Mouse (Mus musculus): ENCODE measurements around the gene Abtb2. TPM values are rescaled to one million over a fixed set of nuclear protein-coding genes. Genes with fewer than 3 reads are reported as not detected.

Abtb2 gene
- polyA plus RNA-seq, 1 experiment from 2014 or later: 19.1 TPM

- H3K9ac ChIP-seq: no peak overlapping the region
- no peak overlapping the region for H3K4me2 ChIP-seq (replicated peaks)
- H3K27me3 ChIP-seq (replicated peaks): no peaks in the 10 kb centered on the region
- peaks cover 8% of the 10 kb centered on the region for H3K4me1 ChIP-seq
- 72% methylated on average over 4 of the region's 4 CpGs for WGBS
- H3K9me3 ChIP-seq: no peaks in the 10 kb centered on the region
- ATAC-seq (ENCODE audit: low FRiP score, low read depth): no peak
- H3K27ac ChIP-seq: no peak overlapping the region
- peaks cover 35% of the 10 kb centered on the region; the same call in 1 of the 2 replicates for H3K36me3 ChIP-seq
- no peak overlapping the region for H3K4me3 ChIP-seq
Observed at GRCm38 (mm10) chr2:103703865-103704264, 137.8 kb downstream of the Abtb2 start.

DNA sequence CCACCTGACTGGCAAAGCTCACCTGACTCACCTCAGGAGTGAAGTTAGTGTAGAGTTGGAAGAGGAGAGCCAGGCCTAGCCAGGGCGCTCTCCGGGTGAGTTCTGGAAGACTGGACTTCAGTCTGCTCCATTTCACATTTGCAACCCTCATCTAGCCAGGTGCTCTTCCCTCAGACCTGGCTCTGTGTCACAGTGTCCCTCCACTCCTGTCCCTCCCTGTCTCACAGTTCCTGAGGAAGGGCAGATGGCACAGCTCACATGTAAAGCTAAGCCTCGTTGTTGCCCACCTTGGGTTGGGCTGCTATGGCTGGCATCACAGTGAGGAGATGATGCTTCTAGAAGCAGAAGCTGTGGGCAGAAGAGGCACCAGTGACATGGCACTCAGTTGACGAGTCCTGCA lies 139.7 kb downstream of the Abtb2 start:
- Histone ChIP-seq H3K4me3 (no peak overlapping the region), H3K27me3 (replicated peaks) (no peaks in the 10 kb centered on the region), H3K4me2 (replicated peaks) (no peak overlapping the region; the same call in 1 of the 2 replicates), H3K4me1 (peaks cover 8% of the 10 kb centered on the region), H3K9ac (no peak overlapping the region), H3K36me3 (peaks cover 41% of the 10 kb centered on the region), H3K9me3 (no peaks in the 10 kb centered on the region), H3K27ac (no peak overlapping the region)
- WGBS: 79% methylated on average over 4 of the region's 4 CpGs
- peak; percentile 15; the same call in 1 of the 2 replicates for ATAC-seq (ENCODE audit: low FRiP score, low read depth)

DNA sequence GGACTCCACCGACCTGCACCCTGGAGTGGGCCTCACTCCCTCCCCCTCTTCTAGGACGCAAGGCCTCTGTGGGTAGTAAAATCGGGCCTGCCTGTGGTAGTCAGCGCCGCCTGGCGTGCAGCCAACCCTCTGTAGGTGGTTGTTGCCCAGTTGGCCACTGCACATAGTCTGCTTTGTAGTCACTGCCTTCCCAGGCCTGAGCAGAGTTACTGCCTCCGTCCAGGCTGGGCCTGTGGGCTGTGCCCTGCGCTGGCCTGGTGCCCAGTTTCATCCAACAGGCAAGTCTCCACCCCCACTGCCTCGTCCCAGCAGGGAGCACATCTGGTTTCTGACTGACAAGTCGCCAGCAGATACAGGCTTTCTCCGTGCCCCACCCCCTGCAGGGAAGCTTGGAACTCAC lies 140.1 kb downstream of the Abtb2 start:
- no peak overlapping the region for H3K9ac ChIP-seq
- H3K27me3 ChIP-seq (replicated peaks): no peaks in the 10 kb centered on the region
- H3K4me3 ChIP-seq: no peak overlapping the region
- WGBS: 39% methylated on average over 11 of the region's 11 CpGs
- peaks cover 45% of the 10 kb centered on the region for H3K36me3 ChIP-seq
- no peak overlapping the region for H3K27ac ChIP-seq
- H3K9me3 ChIP-seq: no peaks in the 10 kb centered on the region
- H3K4me2 ChIP-seq (replicated peaks): no peak overlapping the region; the same call in 1 of the 2 replicates
- H3K4me1 ChIP-seq: peaks cover 8% of the 10 kb centered on the region
- peak; percentile 81 for ATAC-seq (ENCODE audit: low FRiP score, low read depth)

GRCm38 (mm10) chr2:103707056-103707776 lies 141.1 kb downstream of the Abtb2 start:
- Histone ChIP-seq H3K9me3 (no peaks in the 10 kb centered on the region), H3K9ac (no peak overlapping the region), H3K27ac (no peak overlapping the region), H3K4me1 (peaks cover 8% of the 10 kb centered on the region), H3K4me3 (no peak overlapping the region), H3K27me3 (replicated peaks) (no peaks in the 10 kb centered on the region), H3K4me2 (replicated peaks) (no peak overlapping the region), H3K36me3 (peaks cover 42% of the 10 kb centered on the region)
- WGBS: 85% methylated on average over 6 of the region's 6 CpGs
- ATAC-seq (ENCODE audit: low FRiP score, low read depth): no peak

- H3K36me3 ChIP-seq: peaks cover 49% of the 10 kb centered on the region
- H3K9me3 ChIP-seq: no peaks in the 10 kb centered on the region
- no peak overlapping the region for H3K27ac ChIP-seq
- no peak for ATAC-seq (ENCODE audit: low FRiP score, low read depth)
- peaks cover 7% of the 10 kb centered on the region for H3K4me1 ChIP-seq
- H3K4me3 ChIP-seq: no peak overlapping the region
- H3K27me3 ChIP-seq (replicated peaks): no peaks in the 10 kb centered on the region
- 95% methylated on average over 7 of the region's 7 CpGs for WGBS
- H3K4me2 ChIP-seq (replicated peaks): no peak overlapping the region
- H3K9ac ChIP-seq: no peak overlapping the region
Observed at GRCm38 (mm10) chr2:103710849-103711248, 144.7 kb downstream of the Abtb2 start.

DNA sequence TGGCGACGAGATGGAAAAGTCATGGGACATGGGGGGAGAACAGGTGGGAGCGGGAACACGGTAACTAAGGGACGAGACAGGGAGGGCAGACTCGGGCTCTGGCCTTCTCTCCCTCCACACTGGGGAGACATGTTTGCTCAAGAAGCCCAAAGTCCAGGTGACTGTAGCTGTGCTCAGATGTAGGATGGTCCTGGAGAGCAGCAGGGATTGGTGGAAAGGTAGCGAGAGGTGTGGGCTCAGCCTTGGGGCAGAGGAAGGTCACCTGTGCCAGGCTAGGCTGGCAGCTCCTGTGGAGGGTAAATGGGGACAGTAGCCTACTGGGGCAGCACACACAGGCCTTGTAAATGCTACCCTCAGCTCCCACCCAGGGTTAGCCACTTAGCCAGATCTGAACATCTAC lies 147.7 kb downstream of the Abtb2 start:
- Histone ChIP-seq H3K9me3 (no peaks in the 10 kb centered on the region), H3K4me2 (replicated peaks) (no peak overlapping the region), H3K4me1 (no peaks in the 10 kb centered on the region), H3K36me3 (peaks cover 49% of the 10 kb centered on the region), H3K27me3 (replicated peaks) (no peaks in the 10 kb centered on the region), H3K4me3 (no peak overlapping the region), H3K9ac (no peak overlapping the region), H3K27ac (no peak overlapping the region)
- WGBS: 83% methylated on average over 7 of the region's 7 CpGs
- ATAC-seq (ENCODE audit: low FRiP score, low read depth): no peak

- Histone ChIP-seq H3K36me3 (peaks cover 49% of the 10 kb centered on the region), H3K9ac (no peak overlapping the region)
- WGBS: 76% methylated on average over 4 of the region's 4 CpGs
Observed at GRCm38 (mm10) chr2:103714412-103714811, 148.3 kb downstream of the Abtb2 start.

DNA sequence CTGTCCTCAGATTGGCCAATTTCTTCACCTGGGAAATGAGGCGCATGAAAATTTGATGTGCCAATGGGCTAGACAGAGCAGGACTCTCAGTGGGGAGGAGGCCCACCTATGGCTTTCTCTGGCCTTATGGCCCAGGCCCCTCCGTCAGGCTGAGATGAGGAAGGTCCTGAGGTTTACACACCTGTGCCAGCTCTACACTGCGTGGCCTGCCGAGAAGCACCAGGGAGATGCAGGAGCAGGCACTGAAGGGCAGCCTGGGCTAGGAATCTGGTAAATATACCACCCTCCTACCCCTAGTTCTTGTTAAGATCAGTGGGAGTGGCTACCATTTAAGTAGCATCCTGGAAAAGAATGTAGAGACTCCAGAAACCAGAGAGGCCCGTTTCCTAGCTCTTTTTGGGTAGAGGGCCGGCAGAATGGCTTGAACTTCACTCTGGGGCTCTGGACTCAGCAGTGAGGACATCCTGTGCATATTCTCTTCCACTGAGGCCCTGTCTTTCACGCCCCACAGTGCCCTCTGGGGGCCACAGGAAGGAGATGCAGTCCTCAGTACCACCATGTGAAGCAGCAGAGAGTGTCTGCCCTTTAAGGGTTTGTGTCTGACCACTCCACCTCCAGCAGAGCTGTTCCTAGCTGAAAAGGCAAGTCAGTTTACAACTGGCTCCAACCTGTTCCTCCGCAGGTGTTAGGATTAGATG lies 152.6 kb downstream of the Abtb2 start:
- 64% methylated on average over 8 of the region's 8 CpGs for WGBS
- H3K36me3 ChIP-seq: peaks cover 69% of the 10 kb centered on the region

More at GRCm38 (mm10) chr2:103714412-103714811, 148.3 kb downstream of the Abtb2 start:
- Histone ChIP-seq H3K4me1 (no peaks in the 10 kb centered on the region), H3K9me3 (no peaks in the 10 kb centered on the region), H3K4me3 (no peak overlapping the region), H3K27me3 (replicated peaks) (no peaks in the 10 kb centered on the region), H3K27ac (no peak overlapping the region), H3K4me2 (replicated peaks) (no peak overlapping the region)
- no peak for ATAC-seq (ENCODE audit: low FRiP score, low read depth)

GRCm38 (mm10) chr2:103719292-103719646 lies 153.2 kb downstream of the Abtb2 start:
- H3K36me3 ChIP-seq: peaks cover 73% of the 10 kb centered on the region
- H3K27ac ChIP-seq: no peak overlapping the region
- 96% methylated on average over 7 of the region's 7 CpGs for WGBS
- ATAC-seq (ENCODE audit: low FRiP score, low read depth): peak; percentile 27; the same call in 1 of the 2 replicates
- H3K9me3 ChIP-seq: no peaks in the 10 kb centered on the region
- H3K4me3 ChIP-seq: no peak overlapping the region
- no peak overlapping the region for H3K4me2 ChIP-seq (replicated peaks)
- H3K9ac ChIP-seq: no peak overlapping the region
- no peaks in the 10 kb centered on the region for H3K4me1 ChIP-seq
- H3K27me3 ChIP-seq (replicated peaks): no peaks in the 10 kb centered on the region

More for the DNA sequence above, 152.6 kb downstream of the Abtb2 start:
- Histone ChIP-seq H3K4me2 (replicated peaks) (no peak overlapping the region), H3K4me1 (no peaks in the 10 kb centered on the region), H3K27ac (no peak overlapping the region), H3K9ac (no peak overlapping the region), H3K4me3 (no peak overlapping the region), H3K27me3 (replicated peaks) (no peaks in the 10 kb centered on the region), H3K9me3 (no peaks in the 10 kb centered on the region)
- ATAC-seq (ENCODE audit: low FRiP score, low read depth): peak; percentile 60

GRCm38 (mm10) chr2:103724521-103724920 lies 158.4 kb downstream of the Abtb2 start:
- H3K4me2 ChIP-seq (replicated peaks): no peak overlapping the region
- no peaks in the 10 kb centered on the region for H3K4me1 ChIP-seq
- peaks cover 76% of the 10 kb centered on the region for H3K36me3 ChIP-seq
- ATAC-seq (ENCODE audit: low FRiP score, low read depth): no peak
- no peak overlapping the region for H3K4me3 ChIP-seq
- WGBS: 86% methylated on average over 2 of the region's 2 CpGs
- no peaks in the 10 kb centered on the region for H3K27me3 ChIP-seq (replicated peaks)
- H3K9me3 ChIP-seq: no peaks in the 10 kb centered on the region
- H3K9ac ChIP-seq: no peak overlapping the region
- no peak overlapping the region for H3K27ac ChIP-seq

GRCm38 (mm10) chr2:103728027-103728540 lies 162.0 kb downstream of the Abtb2 start:
- peaks cover 76% of the 10 kb centered on the region for H3K36me3 ChIP-seq
- 87% methylated on average over 12 of the region's 12 CpGs for WGBS
- H3K9me3 ChIP-seq: no peaks in the 10 kb centered on the region
- no peak overlapping the region for H3K27ac ChIP-seq
- no peak overlapping the region for H3K9ac ChIP-seq
- ATAC-seq (ENCODE audit: low FRiP score, low read depth): no peak
- H3K27me3 ChIP-seq (replicated peaks): no peaks in the 10 kb centered on the region
- H3K4me3 ChIP-seq: no peak overlapping the region
- H3K4me2 ChIP-seq (replicated peaks): no peak overlapping the region
- no peaks in the 10 kb centered on the region for H3K4me1 ChIP-seq

DNA sequence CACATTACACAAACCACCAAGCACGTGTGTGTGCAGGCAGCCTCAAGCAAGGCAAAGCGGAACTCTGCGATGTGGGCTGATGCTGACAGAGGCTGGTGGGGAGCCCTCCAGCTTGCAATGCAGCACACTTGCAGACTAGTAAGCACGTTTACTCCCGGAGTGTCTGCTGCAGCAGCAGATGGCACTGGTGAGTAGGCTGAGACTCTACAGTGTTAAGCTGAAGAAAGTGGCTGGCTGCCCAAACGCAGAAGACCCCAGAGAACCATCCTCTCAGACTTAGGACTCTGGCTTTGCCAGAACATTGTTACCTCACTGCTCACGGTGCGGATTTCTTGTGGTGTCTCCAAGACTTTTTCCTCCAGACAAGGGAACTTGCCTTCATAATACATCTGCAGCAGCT lies 164.9 kb downstream of the Abtb2 start:
- peaks cover 73% of the 10 kb centered on the region for H3K36me3 ChIP-seq
- H3K4me3 ChIP-seq: no peak overlapping the region
- H3K4me1 ChIP-seq: no peaks in the 10 kb centered on the region
- 93% methylated on average over 8 of the region's 8 CpGs for WGBS
- H3K4me2 ChIP-seq (replicated peaks): no peak overlapping the region
- H3K9me3 ChIP-seq: no peaks in the 10 kb centered on the region
- ATAC-seq (ENCODE audit: low FRiP score, low read depth): no peak
- no peak overlapping the region for H3K27ac ChIP-seq
- no peaks in the 10 kb centered on the region for H3K27me3 ChIP-seq (replicated peaks)
- H3K9ac ChIP-seq: no peak overlapping the region
